Mouse (Mus musculus) lung, postnatal 10 days (tissue): ENCODE measurements around the gene 4933424G06Rik.
"Not testable (repeated sequence)": the region's sequence is repeated elsewhere in the genome, so short reads cannot be mapped to it uniquely, and the experiment has no call there.

Experiments
- DNase-seq: peaks from one replicate; pipeline ENCODE4 v3.0.0; 2021

Gene 4933424G06Rik

DNA sequence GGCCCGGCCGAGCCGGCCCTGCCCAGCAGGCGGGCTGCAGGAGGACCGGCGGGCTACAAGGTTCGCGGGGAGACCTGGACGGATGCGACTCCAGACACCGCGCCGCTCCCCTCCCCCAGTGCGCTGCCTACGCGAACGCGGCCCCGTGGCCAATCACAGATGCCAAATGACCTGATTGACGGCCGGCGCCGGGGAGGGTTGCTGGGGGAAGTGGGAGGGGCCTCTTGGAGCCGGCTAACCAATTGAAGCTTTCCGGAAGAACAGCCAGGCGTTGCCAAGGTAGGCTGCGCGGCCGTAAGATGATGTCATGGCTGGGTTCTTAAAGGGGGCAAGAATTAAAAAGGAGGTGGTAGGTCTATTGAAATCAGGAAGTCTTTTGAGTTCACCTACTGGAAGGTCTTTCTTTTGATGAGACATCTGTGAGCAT is at the start of gene 4933424G06Rik:
Gene 4933424G06Rik, plus strand, starts transcription at position 296 of the 427 bp plus-strand sequence.
- DNase-seq: peak; percentile 99

GRCm38 (mm10) chr1:36664457-36664856 is 45.5 kb upstream of the 4933424G06Rik start:
- DNase-seq: peak; percentile 70

DNA sequence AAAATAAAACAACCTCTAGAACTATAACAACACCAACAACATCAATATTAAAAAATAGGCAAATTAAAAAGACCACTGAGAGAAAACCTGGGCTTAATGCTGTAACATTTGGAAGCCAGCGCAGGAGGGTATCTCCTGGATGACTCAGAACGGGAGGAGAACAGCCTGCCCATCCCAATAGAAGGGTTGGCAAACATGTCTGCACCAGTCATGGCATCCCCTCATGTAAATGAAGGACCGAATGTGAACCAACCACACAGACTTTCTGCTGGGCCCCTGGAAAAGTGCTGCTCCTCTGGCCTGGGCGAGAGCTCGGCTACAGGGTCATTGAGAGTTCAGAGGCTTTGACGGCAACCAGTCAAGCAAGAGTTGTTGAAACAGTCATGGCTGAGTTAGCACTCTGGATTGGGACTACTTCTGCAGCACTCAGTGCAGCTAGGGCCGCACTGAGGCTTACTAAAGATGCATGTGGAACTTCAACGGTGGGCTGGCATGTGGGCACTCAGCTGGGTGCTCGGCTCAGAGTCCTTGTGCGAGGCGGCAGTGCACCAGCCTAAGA is 44.7 kb upstream of the 4933424G06Rik start:
- DNase-seq: peak; percentile 17

DNA sequence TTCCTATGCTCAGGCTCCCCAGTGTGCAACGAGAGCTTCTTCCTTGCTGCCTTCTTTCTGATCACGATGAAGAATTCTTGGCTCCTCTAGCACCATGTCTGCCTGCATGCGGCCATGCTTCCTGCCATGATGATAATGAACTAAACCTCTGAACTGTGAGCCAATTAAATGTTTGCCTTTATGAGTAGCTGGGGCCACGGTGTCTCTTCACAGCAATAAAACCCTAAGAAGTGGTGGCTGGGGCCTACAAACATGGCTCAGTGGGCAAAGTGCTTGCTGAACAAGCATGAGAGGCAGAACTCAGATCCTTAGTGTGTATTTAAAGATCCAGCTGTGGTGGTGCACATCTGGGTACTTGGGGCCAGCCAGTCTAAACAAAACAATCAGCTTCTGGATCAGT is 44.0 kb upstream of the 4933424G06Rik start:
- DNase-seq: no peak

GRCm38 (mm10) chr1:36668007-36668406 is 41.9 kb upstream of the 4933424G06Rik start:
- not testable (repeated sequence) for DNase-seq

GRCm38 (mm10) chr1:36670256-36670655 is 39.7 kb upstream of the 4933424G06Rik start:
- DNase-seq: no peak

DNA sequence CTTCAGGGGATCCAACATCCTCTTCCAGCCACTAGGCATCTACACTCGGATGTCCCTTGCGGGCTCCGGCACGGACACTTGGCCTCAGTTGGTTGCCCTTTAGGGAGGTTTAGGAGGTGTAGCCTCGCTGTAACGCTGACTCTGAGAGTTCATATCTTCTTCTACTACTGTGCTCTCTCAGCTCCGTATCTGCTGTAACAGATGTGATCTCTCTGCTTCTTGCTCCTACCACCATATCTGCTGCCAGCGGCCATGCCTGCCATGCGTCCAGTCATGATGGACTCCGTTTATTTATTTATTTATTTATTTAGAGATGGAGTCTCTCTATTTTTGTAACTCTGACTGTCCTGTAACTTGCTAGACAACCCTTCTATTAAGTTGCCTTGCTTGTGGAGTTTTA is 38.7 kb upstream of the 4933424G06Rik start:
- DNase-seq: no peak

GRCm38 (mm10) chr1:36672648-36673350 is 37.1 kb upstream of the 4933424G06Rik start:
- DNase-seq: peak; percentile 24

GRCm38 (mm10) chr1:36674936-36675335 is 35.0 kb upstream of the 4933424G06Rik start:
- no peak for DNase-seq

GRCm38 (mm10) chr1:36680893-36681292 is 29.1 kb upstream of the 4933424G06Rik start:
- no peak for DNase-seq

DNA sequence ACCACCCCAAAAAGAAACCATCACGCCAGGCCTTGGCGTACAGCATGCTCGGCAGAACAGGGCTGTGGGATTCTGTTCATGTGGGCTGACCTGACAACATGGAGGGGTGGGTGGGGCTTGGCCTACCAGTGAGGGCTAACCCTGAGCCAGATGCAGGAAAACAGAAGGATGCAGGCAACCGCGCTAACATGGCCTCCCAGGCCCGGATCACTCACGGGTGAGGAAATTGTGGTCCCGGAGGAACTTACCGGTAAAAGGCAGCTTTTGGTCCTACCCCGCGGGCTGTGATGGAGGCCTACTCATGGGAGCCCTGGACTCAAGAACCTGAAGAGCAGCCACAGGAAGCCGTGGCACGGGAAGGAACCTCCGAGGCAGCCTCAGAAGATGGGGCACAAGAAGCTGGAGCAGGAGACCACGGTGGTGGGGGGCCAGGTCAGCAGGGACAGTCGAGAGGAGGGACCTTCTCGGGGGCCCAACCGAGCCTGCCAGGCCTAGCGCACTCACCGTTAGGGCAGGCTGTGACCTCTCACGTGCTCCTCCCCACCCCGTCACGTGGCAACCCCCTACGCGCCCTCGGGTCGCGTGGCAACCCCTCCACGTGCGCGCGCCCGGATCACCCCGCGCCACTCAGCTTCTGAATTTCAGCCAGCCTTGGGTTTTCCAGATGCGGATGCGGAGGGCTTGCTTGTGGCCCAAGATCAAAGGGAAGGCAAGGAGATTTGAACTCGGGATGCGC is 27.2 kb upstream of the 4933424G06Rik start, which contains the start of gene Fam178b:
Gene Fam178b, minus strand, starts transcription at position 564 of the 736 bp plus-strand sequence.
- no peak for DNase-seq

DNA sequence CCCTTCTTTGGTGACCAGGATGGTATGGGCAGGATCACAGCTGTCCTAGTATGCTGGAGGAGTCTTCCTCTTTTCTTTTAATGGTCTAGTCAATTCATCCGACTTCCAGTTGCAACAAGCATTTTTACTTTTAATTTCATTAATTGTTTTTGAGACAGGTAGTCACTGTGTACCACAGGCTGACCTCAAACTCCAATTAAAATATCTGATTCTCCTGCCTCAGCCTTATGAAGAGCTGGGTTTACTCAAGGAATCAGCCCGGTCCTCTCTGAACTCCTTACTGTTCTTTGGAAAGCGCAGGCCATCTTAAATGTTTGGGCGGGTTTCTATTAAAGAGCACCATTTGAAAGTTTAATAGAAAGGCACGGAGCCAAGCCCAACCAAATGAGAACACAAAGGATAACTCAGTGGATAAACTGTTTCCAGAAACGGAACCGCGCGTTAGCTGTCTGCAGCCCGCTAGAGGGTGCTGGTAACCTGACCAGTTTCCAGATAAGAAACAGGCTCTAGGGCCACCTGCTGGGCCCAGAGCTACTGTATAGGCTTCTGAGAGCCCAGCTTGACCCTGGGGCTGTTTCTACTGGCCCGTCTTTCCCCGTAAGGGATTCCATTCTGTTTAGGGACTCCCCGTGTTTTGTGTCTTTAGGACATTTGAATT is 26.0 kb upstream of the 4933424G06Rik start:
- DNase-seq: peak; percentile 89

GRCm38 (mm10) chr1:36690671-36691235 is 19.2 kb upstream of the 4933424G06Rik start:
- no peak for DNase-seq

- DNase-seq: peak; percentile 98
Observed at GRCm38 (mm10) chr1:36691271-36692155, 18.4 kb upstream of the 4933424G06Rik start, which contains the start of gene Cox5b. Cox5b (plus strand) TSS chr1:36691449.

DNA sequence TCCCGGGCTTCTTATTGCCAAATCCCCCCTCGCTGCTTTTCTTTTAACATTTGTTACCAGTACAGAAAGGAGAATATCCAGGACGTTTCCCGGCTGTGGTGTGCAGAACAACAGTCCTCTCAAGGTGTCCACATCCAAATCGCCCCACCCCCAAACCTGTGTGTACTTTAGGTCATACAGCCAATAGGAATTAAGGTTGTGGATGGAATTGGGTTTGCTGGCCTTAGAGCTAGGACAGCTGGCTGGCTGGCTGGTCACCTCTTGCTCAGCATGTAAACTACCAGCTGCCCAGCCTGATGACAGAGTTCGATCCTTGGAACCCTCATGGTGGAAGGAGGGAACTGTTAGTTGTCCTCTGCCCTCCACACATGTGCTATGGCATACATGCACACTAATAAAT is 15.1 kb upstream of the 4933424G06Rik start:
- no peak for DNase-seq

- no peak for DNase-seq
Observed at GRCm38 (mm10) chr1:36696411-36696810, 13.5 kb upstream of the 4933424G06Rik start.

DNA sequence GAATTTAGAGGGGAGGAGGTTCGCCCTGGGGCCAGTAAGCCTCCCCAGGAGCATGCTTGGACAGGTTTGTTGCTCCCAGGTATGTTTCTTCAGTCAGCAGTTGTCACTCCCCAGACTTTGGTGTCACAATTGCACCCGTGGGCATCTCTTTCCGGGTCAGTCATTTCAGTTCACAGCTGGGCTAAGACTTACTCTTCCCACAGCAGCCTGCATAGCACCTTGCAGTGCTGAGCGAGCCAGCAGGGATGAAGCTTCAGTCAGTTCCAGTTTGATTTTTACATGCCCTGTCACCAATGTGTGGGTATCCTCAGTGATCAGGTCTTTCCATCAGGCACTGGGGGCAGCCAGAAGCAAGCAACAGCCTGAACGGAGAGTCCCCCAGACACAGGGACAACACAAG is 12.9 kb upstream of the 4933424G06Rik start:
- no peak for DNase-seq

DNA sequence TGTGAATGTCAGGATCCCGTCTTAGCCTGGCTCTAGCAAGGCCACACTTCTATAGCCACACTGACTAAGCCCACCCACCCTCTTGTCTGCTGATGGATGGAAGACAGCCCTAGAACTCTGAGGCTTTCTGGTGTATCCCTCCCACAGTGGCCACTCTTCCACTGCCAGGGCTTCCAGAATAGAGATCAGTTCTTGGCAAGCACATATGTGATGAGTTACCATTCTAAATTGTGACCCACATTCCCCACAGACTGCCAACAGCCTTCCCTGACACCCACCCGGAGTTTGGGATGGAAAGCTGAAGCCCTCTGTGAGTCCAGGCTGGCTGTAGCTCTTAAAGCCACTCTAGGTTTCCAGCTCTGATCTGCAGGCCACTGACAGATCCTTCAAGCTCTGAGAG is 2.8 kb upstream of the 4933424G06Rik start:
- no peak for DNase-seq

GRCm38 (mm10) chr1:36707797-36708196 is 2.2 kb upstream of the 4933424G06Rik start:
- DNase-seq: no peak

- no peak for DNase-seq
Observed at GRCm38 (mm10) chr1:36708626-36709025, 1.3 kb upstream of the 4933424G06Rik start.

GRCm38 (mm10) chr1:36709055-36709853 is 695 bp upstream of the 4933424G06Rik start:
- DNase-seq: peak; percentile 57
